Mouse (Mus musculus) cerebellum, postnatal 14 days (tissue): ENCODE data around the gene Olfr12.

ENCODE experiments used
- DNase-seq, 2 experiments: peaks; one replicate each; pipeline ENCODE4 v3.0.0; 2021; ENCODE audit warnings: mixed read lengths in 2 of 2

Gene Olfr12

GRCm38 (mm10) chr1:92617488-92617887 is at the start of gene Olfr12:
Gene Olfr12 (plus strand): TSS chr1:92617788.
- no peak for DNase-seq

- no peak for DNase-seq
Measured at GRCm38 (mm10) chr1:92571022-92571421, 46.6 kb upstream of the Olfr12 start, which contains the start of gene Olfr1413. Gene Olfr1413 (plus strand): TSS chr1:92571322.

- DNase-seq: no peak
Measured at GRCm38 (mm10) chr1:92585479-92585878, 32.1 kb upstream of the Olfr12 start, which contains the start of gene Olfr1412. Gene Olfr1412 (plus strand): TSS chr1:92585779.

GRCm38 (mm10) chr1:92594111-92594510 is 23.5 kb upstream of the Olfr12 start, which contains the start of gene Olfr1411:
Gene Olfr1411 (plus strand): TSS chr1:92594411.
- no peak for DNase-seq

GRCm38 (mm10) chr1:92596019-92596418 is 21.6 kb upstream of the Olfr12 start:
- no peak for DNase-seq

GRCm38 (mm10) chr1:92605482-92605881 is 12.1 kb upstream of the Olfr12 start, which contains the start of gene Olfr1410:
Gene Olfr1410 (plus strand): TSS chr1:92605782.
- DNase-seq: no peak

GRCm38 (mm10) chr1:92607711-92608110 is 9.9 kb upstream of the Olfr12 start:
- DNase-seq: no peak

- DNase-seq: peak; percentile 87 to 89
Measured at GRCm38 (mm10) chr1:92611008-92611407, 6.6 kb upstream of the Olfr12 start.

- DNase-seq: no peak
Measured at GRCm38 (mm10) chr1:92613175-92613574, 4.4 kb upstream of the Olfr12 start.

- DNase-seq: peak; percentile 30 to 50
Measured at GRCm38 (mm10) chr1:92614516-92614915, 3.1 kb upstream of the Olfr12 start.

GRCm38 (mm10) chr1:92616046-92616445 is 1.5 kb upstream of the Olfr12 start:
- DNase-seq: no peak

GRCm38 (mm10) chr1:92618360-92618759 is 772 bp downstream of the Olfr12 start:
- DNase-seq: no peak

- no peak for DNase-seq
Measured at GRCm38 (mm10) chr1:92628227-92628626, 10.6 kb downstream of the Olfr12 start.

GRCm38 (mm10) chr1:92632196-92632595 is 14.6 kb downstream of the Olfr12 start:
- DNase-seq: no peak

GRCm38 (mm10) chr1:92632948-92633347 is 15.4 kb downstream of the Olfr12 start:
- no peak for DNase-seq

GRCm38 (mm10) chr1:92633726-92634125 is 16.1 kb downstream of the Olfr12 start:
- DNase-seq: no peak

- DNase-seq: no peak
Measured at GRCm38 (mm10) chr1:92634569-92634968, 17.0 kb downstream of the Olfr12 start.

GRCm38 (mm10) chr1:92634976-92635599 is 17.5 kb downstream of the Olfr12 start:
- no peak for DNase-seq

GRCm38 (mm10) chr1:92636015-92636414 is 18.4 kb downstream of the Olfr12 start:
- no peak for DNase-seq

- DNase-seq: no peak
Measured at GRCm38 (mm10) chr1:92636676-92637075, 19.1 kb downstream of the Olfr12 start.

- no peak for DNase-seq
Measured at GRCm38 (mm10) chr1:92637501-92638172, 20.0 kb downstream of the Olfr12 start.

GRCm38 (mm10) chr1:92638181-92638580 is 20.6 kb downstream of the Olfr12 start:
- no peak for DNase-seq

GRCm38 (mm10) chr1:92638736-92639135 is 21.1 kb downstream of the Olfr12 start:
- DNase-seq: no peak

GRCm38 (mm10) chr1:92640393-92640792 is 22.8 kb downstream of the Olfr12 start:
- DNase-seq: no peak
